Mouse (Mus musculus) spleen, adult 2 months (tissue): ENCODE results near the gene Fdxr.

ENCODE experiments used
- CTCF ChIP-seq: fragments of 200-500 bp; IDR thresholded peaks from 2 replicates; pipeline ENCODE4 v1.5.1; 2011; ENCODE audit warnings: mild to moderate bottlenecking, inconsistent platforms; ENCODE audit not compliant: insufficient read depth, insufficient read length, insufficient replicate concordance; ENCODE audit errors: extremely low read depth
- POLR2A ChIP-seq: fragments of 200-500 bp; IDR thresholded peaks from 2 replicates; pipeline ENCODE4 v1.6.1; 2011; ENCODE audit warnings: low read depth, low read length, inconsistent platforms

DNA sequence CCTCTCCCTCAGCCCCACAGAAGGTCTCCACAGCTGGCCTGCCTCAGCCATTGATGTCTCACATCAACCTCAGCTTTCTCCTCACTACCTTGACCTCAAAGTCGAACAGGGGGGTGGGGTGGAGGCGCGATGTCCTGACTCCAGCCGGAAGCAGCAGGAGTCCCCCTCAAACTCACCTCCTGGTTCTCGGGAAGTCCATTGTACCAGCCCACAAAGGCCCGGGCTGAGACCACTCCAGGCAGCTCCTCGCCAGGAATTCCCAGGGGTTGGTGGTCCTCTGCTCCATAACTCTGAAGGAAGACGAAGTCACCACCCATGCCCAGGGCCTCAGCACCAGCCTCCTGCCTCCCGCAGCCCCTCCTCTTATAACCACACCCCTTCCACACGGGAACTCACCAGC is 5.4 kb downstream of the Fdxr start:
- TF ChIP-seq POLR2A (no peak), CTCF (no peak)
